Mouse (Mus musculus) layer of hippocampus, postnatal 36 days (tissue): ENCODE results near the gene Chd9. TPM values are rescaled to one million over a fixed set of nuclear protein-coding genes. Genes with fewer than 3 reads are reported as not detected.
"Not testable (repeated sequence)": the region's sequence is repeated elsewhere in the genome, so short reads cannot be mapped to it uniquely, and the experiment has no call there.

Experiments
- DNase-seq, 2 experiments: peaks; one replicate each; pipeline ENCODE4 v3.0.0; 2022
- total RNA-seq, 2 experiments: library from RNA; stranded (reverse); gene quantifications; 2 replicates each; pipeline ENCODE4 v1.2.3; 2021

Gene Chd9
- total RNA-seq, 2 experiments from 2014 or later = 238 to 258 TPM

GRCm38 (mm10) chr8:90907848-90908551 lies 79.8 kb downstream of the Chd9 start:
- peak; percentile 89 to 90 for DNase-seq

- DNase-seq = peak; percentile 49 to 51
These were observed 80.7 kb downstream of the Chd9 start for GRCm38 (mm10) chr8:90908580-90909471.

- DNase-seq = no peak
These were observed 95.2 kb downstream of the Chd9 start for GRCm38 (mm10) chr8:90923158-90923905.

DNA sequence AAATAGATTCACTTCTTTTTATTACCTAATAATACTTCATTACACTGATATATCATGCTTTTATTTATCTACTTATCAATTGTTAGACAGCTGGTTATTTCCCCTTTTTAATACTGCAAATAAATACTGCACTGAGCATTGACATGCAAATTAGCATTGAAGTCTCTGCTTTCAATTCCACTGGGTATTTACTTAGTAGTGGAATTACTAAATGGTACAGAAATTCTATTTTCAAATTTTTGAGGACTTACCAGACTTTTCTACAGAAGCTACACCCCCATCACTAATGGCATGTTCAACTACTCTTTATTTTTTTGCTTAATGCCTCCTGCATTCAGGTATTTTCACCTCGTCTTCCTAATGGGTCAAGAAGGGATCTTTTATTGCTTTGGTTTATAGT lies 100.3 kb downstream of the Chd9 start:
- DNase-seq = no peak

DNA sequence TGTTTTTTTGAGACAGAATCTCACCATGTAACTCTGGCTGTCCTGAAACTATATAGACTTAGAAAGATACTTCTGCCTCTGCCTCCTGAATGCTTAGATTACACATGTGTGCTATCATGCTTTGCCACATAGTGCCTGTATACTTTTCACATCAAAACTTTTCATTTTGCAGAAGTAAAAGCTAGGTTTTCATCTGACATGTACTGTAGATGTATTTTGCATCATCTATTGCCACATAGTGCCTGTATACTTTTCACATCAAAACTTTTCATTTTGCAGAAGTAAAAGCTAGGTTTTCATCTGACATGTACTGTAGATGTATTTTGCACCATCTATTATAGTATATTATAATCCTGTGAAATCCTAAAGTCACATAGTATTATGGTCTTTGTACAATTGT lies 102.0 kb downstream of the Chd9 start:
- not testable (repeated sequence) for DNase-seq

DNA sequence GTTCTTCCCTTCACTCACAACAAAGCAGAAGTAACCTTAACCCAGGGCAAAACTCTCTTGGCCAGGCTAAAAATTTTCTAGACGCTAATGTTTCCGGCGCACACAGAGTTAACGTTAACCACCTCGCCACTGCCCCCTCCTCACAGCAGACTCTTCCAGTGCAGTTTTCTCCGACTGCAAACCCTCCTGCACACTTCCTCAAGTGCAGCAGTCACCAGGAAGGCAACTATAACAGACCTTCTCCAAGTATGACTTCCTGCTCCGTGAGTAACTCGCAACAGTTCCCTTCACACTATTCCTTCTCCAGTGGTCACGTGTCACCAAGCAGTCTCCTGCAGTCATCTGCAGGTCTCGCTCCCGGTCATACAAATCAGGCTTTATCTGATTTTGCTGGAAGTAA lies 104.8 kb downstream of the Chd9 start:
- no peak for DNase-seq

- DNase-seq = no peak
These were observed 106.6 kb downstream of the Chd9 start for GRCm38 (mm10) chr8:90934786-90935185.

DNA sequence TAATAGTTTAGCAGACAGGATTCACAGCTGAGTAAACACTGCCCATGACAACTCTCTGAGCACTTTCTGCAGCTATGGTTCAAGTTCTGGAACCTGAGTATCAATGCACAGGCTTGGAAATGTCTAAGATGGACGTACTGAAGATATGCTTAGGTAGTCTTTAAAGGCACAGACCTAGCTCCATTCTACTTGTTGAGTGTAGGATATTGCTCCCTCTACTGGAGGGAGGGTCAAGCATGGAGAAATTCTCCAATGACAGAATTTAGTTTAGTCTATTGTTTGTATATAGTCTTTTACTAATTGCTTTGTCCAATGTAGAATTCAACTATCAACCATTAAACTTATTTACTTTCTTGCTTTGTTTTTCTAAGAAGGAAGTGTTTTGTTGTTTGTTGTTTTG lies 108.7 kb downstream of the Chd9 start:
- no peak for DNase-seq

DNA sequence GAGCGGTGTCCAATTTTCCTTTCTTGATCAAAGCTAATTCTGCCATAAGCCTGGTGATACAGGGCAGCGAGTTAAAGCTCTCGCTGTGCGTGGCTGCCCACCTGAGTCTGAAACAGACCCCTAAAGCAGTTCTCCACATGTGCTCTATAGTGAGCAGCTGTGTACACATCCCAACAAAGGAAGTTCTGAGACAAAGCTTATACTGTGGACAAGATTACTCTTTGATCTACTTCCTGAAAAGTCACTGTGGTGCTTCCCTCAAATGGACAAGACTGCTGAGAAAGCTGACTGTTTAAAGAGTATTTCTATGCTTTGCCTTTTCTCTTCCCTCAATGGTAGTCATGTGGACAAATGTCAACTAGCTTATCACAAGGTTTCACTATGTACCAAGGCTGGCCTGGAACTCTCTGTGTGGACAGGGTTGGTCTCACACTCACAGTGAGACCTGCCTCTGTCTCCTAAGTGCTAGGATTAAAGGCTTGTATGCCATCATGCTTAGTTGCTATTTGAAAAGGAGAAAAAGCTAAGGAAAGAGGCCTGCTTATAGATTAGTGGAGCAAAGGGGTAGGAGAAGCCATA lies 110.3 kb downstream of the Chd9 start:
- no peak for DNase-seq

DNA sequence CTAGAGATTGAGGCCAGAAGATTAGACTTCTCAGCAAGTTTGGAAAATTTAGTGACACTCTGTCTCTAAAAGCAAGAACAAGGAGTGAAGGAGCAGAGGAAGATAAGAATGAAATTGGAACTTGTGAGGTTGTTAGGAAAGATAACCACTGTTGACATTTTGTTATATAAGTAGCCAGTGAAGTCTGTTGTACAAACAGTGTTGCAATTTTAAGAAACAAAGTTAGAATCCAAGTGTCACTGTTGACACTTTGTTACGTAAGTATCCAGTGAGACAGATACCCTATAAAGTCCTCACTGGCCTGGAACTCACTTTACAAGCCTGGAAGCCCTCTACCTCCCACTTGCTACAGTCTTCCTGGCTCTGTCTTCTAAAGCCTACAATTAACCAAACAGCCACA lies 111.7 kb downstream of the Chd9 start:
- no peak for DNase-seq

DNA sequence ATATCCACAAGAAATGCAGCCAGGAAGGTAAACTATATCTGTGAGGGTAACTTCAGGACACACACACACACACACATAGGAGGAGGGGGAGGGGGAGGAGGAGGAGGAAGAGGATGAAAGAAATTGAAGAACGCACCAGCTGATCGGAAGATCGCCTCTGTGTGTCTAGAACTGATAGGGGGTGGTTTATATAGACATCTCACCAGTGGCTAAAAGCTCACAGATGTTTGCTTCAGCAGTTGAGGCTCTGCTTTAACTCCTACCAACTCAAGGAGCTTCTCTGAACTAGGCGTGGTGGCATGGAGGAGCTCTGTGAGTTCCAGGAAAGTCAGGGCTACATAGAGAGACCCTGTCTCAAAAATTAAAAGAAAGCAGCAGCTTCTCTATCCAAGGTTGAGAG lies 115.6 kb downstream of the Chd9 start:
- DNase-seq = no peak

- peak; percentile 75 to 80 for DNase-seq
These were observed 126.9 kb downstream of the Chd9 start for GRCm38 (mm10) chr8:90954802-90955760.

GRCm38 (mm10) chr8:90955761-90956136 lies 127.6 kb downstream of the Chd9 start:
- no peak for DNase-seq

DNA sequence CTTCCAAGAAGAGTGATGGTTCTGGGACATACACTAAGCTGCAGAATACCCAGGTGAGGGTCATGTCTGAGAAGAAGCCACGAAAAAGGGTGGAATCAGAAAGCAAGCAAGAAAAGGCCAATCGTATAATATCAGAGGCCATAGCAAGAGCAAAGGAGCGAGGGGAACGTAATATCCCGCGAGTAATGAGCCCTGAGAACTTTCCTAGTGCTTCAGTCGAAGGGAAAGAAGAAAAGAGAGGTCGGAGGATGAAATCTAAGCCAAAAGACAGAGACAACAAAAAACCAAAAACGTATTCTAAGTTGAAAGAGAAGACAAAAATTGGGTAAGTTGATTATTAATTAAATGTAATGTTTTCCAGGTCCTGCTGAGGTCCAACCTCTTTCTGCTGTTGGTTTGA lies 128.2 kb downstream of the Chd9 start:
- no peak for DNase-seq

DNA sequence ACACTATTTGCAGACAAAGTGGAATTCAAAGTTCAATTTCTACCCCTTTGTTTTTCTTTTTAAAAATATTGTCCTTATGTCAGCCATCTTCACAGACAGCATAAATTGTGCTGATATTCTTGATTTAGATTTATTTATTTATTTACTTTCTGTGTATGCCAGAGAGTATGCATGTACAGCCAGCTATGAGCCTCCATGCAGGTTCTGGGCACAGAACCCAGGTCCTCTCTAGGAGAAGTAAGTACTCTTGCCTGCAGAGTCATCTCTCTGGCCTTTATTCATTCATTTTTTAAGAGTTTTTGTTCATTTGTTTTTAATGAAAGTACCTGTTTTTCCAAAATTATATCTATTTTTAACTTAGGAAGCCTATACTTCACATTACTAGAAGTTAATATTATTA lies 129.6 kb downstream of the Chd9 start:
- DNase-seq = no peak

DNA sequence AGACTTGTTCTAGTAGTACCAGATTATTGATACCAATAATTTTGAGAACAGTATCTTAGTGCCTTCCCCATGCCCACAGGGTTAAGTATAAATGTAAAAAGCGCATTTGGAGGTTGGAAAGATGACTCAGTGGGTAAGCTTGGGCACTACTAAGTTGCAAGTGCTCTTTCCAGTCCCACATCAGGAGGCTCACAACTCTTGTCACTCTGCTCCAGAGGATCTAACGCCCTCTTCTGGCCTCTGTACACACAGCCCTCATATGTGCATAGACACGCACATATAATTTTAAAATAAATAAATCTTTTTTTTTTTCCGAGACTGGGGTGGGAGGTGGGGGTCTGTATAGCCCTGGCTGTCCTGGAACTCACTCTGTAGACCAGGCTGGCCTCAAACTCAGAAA lies 131.6 kb downstream of the Chd9 start:
- DNase-seq = no peak

DNA sequence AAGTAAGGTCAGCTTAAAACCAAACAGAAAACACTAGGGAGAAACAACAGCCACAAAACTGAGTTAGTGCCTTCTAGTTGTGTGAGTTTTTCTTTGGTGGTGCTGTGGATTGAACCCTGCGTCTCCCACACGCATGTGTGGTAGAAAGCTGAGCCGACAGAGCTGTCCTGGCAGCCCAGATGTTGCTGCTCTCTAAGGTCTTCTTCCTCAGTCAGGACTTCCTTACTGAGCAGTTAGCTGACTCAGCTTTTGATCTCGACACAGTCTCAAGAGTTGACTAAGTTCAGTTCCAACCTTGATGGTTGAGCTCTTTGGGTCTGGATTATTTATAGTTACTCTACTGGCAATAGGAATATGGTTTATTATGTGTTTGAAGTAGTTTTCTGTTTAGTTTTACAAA lies 133.5 kb downstream of the Chd9 start:
- no peak for DNase-seq

DNA sequence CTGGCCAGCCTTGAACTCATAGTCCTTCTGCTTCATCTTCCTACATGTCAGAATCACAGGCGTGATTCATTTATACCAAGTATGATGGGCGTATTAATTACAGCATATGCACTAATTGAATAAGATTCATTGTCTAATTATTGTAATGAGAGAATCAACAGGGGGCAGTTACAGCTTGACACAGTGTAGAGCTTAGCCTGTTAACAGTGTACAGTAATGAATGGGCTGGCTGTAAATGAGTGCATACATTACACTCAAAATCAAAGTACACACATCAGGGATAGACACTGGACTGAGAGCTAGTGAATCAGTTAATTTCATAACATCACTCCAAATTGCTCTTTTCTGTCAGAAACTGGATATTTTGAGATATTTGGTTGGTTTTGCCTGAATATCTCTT lies 135.9 kb downstream of the Chd9 start:
- DNase-seq = no peak

DNA sequence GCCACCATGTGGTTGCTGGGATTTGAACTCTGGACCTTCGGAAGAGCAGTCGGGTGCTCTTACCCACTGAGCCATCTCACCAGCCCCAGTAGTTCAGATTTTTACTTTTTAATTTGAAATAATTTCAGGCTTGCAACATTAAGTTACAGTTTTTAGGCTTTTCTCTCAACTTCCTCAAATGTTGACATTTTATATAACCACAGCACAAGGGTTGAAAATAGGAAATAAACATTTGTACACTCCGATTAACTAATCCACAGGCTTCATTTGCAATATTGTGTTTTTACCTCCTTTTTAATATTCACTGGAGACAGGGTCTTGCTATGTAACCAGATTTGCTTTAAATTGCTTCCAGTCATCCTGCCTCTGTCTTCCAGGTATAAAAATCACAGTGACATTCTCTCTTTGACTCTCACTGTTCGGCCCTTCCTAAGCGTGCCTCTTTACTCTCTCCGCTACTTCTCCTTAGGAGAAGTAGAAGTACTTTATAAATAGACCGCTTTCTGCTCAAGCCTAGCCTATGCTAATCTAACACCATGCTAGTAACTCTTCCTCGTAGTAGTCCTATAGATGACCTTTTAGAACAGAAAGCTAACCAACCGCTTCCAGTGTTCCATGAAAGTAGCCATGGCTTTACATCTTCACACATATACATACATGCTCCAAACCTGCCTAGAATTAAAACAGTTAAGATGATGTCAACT lies 137.5 kb downstream of the Chd9 start:
- DNase-seq = no peak

GRCm38 (mm10) chr8:90968307-90968706 lies 140.2 kb downstream of the Chd9 start:
- no peak for DNase-seq

DNA sequence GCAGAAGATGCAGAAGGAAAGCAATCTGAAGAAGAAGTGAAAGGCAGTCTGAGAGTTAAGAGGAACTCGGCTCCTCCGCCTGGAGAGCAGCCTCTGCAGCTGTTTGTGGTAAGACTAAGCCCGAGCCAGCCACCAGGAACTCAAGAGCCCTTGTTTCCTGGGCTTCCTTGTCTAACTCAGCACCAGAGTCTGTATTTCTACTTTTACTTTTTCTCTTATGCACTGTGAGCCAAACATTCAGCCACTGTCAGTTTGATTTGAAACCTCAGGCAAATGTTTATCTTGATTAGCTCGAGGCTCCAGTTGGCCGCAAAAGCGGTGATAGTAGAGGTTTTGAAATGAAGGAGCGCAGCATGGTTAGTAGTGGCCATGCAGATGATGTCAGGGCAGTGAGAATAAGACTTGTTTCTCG lies 148.8 kb downstream of the Chd9 start:
- DNase-seq = no peak
